Mouse (Mus musculus) liver, adult 2 months (tissue): ENCODE data around the gene Stard5. TPM values are rescaled to one million over a fixed set of nuclear protein-coding genes. Genes with fewer than 3 reads are reported as not detected.
A peak's percentile ranks its signal among the peaks of the same experiment; 100 is the strongest.

Experiments used
- DNase-seq: peaks from one replicate; pipeline ENCODE4 v3.0.0-alpha.2; 2011; ENCODE audit warnings: low read depth, low spot score; ENCODE audit errors: extremely low read depth
- H3K27ac ChIP-seq: fragments of 200-500 bp; replicated peaks from 2 replicates; pipeline ENCODE4 v1.5.1; 2012; ENCODE audit warnings: low read depth, mild to moderate bottlenecking, control low read depth, inconsistent platforms, low read length; ENCODE audit not compliant: insufficient read depth
- H3K27me3 ChIP-seq: fragments of 200-500 bp; 2 replicates; pipeline ENCODE4 v1.6.1; 2012; ENCODE audit warnings: mild to moderate bottlenecking, moderate library complexity, low read length, inconsistent platforms; ENCODE audit not compliant: control insufficient read depth, insufficient read depth
- H3K36me3 ChIP-seq: fragments of 200-500 bp; 2 replicates; pipeline ENCODE4 v1.6.1; 2012; ENCODE audit warnings: low read length, inconsistent platforms; ENCODE audit not compliant: control insufficient read depth, insufficient read depth
- H3K4me1 ChIP-seq: fragments of 200-500 bp; 2 replicates; pipeline ENCODE4 v1.6.1; 2011; ENCODE audit warnings: low read length; ENCODE audit not compliant: control insufficient read depth, insufficient read depth
- H3K4me3 ChIP-seq: fragments of 200-500 bp; 2 replicates; pipeline ENCODE4 v1.5.1; 2011; ENCODE audit warnings: low read depth, mild to moderate bottlenecking, control low read depth, low read length, moderate library complexity; ENCODE audit not compliant: insufficient read depth
- H3K79me2 ChIP-seq: fragments of 200-500 bp; 2 replicates; pipeline ENCODE4 v1.6.1; 2012; ENCODE audit warnings: inconsistent platforms, mild to moderate bottlenecking, low read length, moderate library complexity; ENCODE audit not compliant: control insufficient read depth, insufficient read depth
- H3K9ac ChIP-seq: fragments of 200-500 bp; 2 replicates; pipeline ENCODE4 v1.6.1; 2012; ENCODE audit warnings: low read depth, mild to moderate bottlenecking, control low read depth, inconsistent platforms, low read length
- CTCF ChIP-seq: fragments of 200-500 bp; IDR thresholded peaks from 2 replicates; pipeline ENCODE4 v1.5.1; 2011; ENCODE audit warnings: low read depth, low read length, control low read depth
- POLR2A ChIP-seq: fragments of 200-500 bp; IDR thresholded peaks from 2 replicates; pipeline ENCODE4 v1.6.1; 2011; ENCODE audit warnings: low read length, control low read depth; ENCODE audit not compliant: insufficient read depth; ENCODE audit errors: extremely low read depth
- WGBS: fragments of 180-500 bp; shearing (Covaris S2); methylation state at CpG from one replicate; pipeline ENCODE4 v1.1.7; 2018; 5-methylcytosine and 5-hydroxymethylcytosine counted together
- polyA plus RNA-seq: library from polyadenylated mRNA; depleted of rRNA; stranded (reverse); fragments of >200 nt; gene quantifications from 2 replicates; pipeline ENCODE4 v1.2.3, GENCODE M21; 2012
- total RNA-seq: library from RNA; depleted of rRNA; stranded (reverse); fragments of >200 nt; gene quantifications from 2 replicates; pipeline ENCODE4 v1.2.3, GENCODE M21; 2014

The Stard5 gene
- total and polyA plus RNA-seq, 2 experiments = 66.9 to 130 TPM

GRCm38 (mm10) chr7:83661763-83662162, 30.0 kb downstream of the Stard5 start:
- no peak overlapping the region for H3K27ac ChIP-seq
- 95% methylated on average over 3 of the region's 3 CpGs for WGBS
- no peak overlapping the region for H3K9ac ChIP-seq
- no peaks in the 10 kb centered on the region for H3K36me3 ChIP-seq
- no peaks in the 10 kb centered on the region for H3K79me2 ChIP-seq
- DNase-seq = no peak
- no peaks in the 10 kb centered on the region; the same call in 1 of the 2 replicates for H3K4me1 ChIP-seq
- no peaks in the 10 kb centered on the region for H3K27me3 ChIP-seq
- no peak overlapping the region for H3K4me3 ChIP-seq
- TF ChIP-seq CTCF = no peak
- TF ChIP-seq POLR2A = no peak

DNA sequence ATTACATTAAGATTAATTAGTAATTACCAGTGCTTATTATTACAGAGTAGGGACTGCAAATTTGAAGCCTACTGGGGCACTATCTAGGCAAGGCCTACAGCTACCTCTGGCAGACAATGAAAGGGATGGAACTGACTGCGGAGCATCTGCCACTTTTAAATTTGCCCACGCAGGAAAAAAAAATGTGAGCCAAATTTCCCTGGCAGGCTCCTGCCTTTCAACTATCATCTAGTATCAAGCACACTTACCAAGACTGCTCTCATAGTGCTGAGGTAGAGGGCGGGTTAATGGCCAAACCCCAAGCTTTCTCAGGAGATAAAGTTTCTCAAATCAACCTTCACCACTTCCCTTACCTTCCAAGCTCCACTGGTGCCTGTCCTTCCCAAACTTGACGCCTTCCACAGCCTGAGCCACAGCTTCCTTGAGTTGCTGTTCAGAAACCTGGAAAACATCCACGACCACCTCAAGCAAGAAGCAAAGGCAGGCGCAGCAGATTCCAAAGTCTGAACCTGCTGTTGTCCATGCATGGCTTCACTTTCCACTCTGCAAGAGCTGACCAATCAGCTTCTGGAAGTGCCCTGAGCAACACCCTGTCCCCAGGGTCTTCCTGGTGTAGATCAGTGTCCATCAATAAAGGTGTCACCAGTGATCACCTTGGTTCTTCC, 31.1 kb downstream of the Stard5 start:
- Histone ChIP-seq H3K9ac (no peak overlapping the region), H3K36me3 (no peaks in the 10 kb centered on the region), H3K27me3 (no peaks in the 10 kb centered on the region), H3K79me2 (no peaks in the 10 kb centered on the region), H3K27ac (no peak overlapping the region), H3K4me3 (no peak overlapping the region), H3K4me1 (no peaks in the 10 kb centered on the region; the same call in 1 of the 2 replicates)
- no peak for TF ChIP-seq CTCF
- TF ChIP-seq POLR2A = no peak
- DNase-seq = no peak
- WGBS = 90% methylated on average over 6 of the region's 6 CpGs

DNA sequence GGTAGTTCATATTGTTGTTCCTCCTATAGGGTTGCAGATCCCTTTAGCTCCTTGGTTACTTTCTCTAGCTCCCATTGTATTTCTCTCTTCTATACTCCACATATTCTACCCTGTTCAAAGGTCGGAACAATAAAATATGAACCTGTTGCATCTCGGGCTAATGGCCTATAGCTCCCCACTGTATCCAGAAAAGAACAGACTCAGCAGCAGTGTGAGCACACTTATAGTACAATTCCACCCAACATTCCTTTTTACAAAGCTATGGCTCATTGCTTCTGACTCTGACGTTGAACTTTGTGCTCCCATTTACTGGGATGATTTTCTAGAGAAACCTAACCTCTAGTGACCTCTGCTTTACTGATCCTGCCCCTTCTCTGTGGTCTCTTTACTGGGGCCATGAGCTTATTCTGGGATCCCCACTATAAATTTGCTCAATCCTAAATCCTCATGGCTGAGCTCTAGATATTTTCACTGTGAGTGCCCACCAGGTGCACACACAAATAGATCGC, 34.4 kb downstream of the Stard5 start:
- no peak overlapping the region for H3K9ac ChIP-seq
- no peak for TF ChIP-seq CTCF
- no peak for TF ChIP-seq POLR2A
- no peaks in the 10 kb centered on the region for H3K4me1 ChIP-seq
- H3K4me3 ChIP-seq = no peak overlapping the region
- no peaks in the 10 kb centered on the region for H3K79me2 ChIP-seq
- DNase-seq = no peak
- H3K27ac ChIP-seq = no peak overlapping the region
- no peaks in the 10 kb centered on the region for H3K36me3 ChIP-seq
- H3K27me3 ChIP-seq = no peaks in the 10 kb centered on the region
- WGBS = 84% methylated on average over 4 of the region's 4 CpGs

- DNase-seq = no peak
- Histone ChIP-seq H3K4me1 (no peaks in the 10 kb centered on the region), H3K9ac (no peak overlapping the region), H3K27me3 (no peaks in the 10 kb centered on the region), H3K79me2 (no peaks in the 10 kb centered on the region), H3K4me3 (no peak overlapping the region), H3K27ac (no peak overlapping the region), H3K36me3 (no peaks in the 10 kb centered on the region)
- 53% methylated on average over 5 of the region's 5 CpGs for WGBS
- no peak for TF ChIP-seq CTCF
- no peak for TF ChIP-seq POLR2A
Measured at GRCm38 (mm10) chr7:83667936-83668645, 36.3 kb downstream of the Stard5 start.

DNA sequence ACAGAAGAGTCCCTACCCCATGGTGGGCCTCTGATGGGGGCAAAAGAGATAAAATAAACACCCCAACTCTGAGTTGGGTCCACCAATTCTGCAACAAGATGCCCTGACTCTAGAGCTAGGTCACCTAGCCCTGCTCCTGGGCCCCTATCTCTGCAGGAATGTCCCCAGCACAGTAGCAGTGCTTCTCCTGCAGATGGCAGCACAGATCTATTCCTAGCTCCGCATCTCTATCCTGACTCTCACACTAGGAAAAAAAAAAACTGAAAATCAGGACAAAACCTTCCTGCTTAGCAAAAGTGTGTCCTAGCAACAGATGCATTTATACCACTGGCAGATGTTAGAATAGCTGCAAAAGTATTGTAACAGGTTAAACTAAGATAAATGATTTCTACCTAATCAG, 37.0 kb downstream of the Stard5 start:
- H3K27me3 ChIP-seq = no peaks in the 10 kb centered on the region
- no peaks in the 10 kb centered on the region for H3K36me3 ChIP-seq
- H3K4me3 ChIP-seq = no peak overlapping the region
- no peaks in the 10 kb centered on the region for H3K4me1 ChIP-seq
- H3K79me2 ChIP-seq = no peaks in the 10 kb centered on the region
- no peak overlapping the region for H3K9ac ChIP-seq
- DNase-seq = no peak
- 21% methylated on average over 1 of the region's 1 CpGs for WGBS
- TF ChIP-seq POLR2A (no peak), CTCF (peak; percentile 80)
- H3K27ac ChIP-seq = no peak overlapping the region

- no peak for TF ChIP-seq POLR2A
- no peak for TF ChIP-seq CTCF
- Histone ChIP-seq H3K9ac (no peak overlapping the region), H3K27ac (no peak overlapping the region), H3K27me3 (no peaks in the 10 kb centered on the region), H3K4me3 (no peak overlapping the region), H3K4me1 (no peaks in the 10 kb centered on the region), H3K79me2 (no peaks in the 10 kb centered on the region), H3K36me3 (no peaks in the 10 kb centered on the region)
- WGBS = 93% methylated on average over 6 of the region's 6 CpGs
- DNase-seq = no peak
Measured at GRCm38 (mm10) chr7:83671573-83671972, 39.8 kb downstream of the Stard5 start.
